Mouse (Mus musculus) heart, postnatal 0 days (tissue): ENCODE results near the gene Map2k1. TPM values are rescaled to one million over a fixed set of nuclear protein-coding genes. Genes with fewer than 3 reads are reported as not detected.
"Not testable (repeated sequence)": the region's sequence is repeated elsewhere in the genome, so short reads cannot be mapped to it uniquely, and the experiment has no call there.

ENCODE experiments used
- ATAC-seq: fragments of 200-750 bp; cut with Nextera tagmentation; 2 replicates; pipeline ENCODE4 v1.8.0; 2017; ENCODE audit warnings: low read depth, moderate number of reproducible peaks, moderate library complexity; ENCODE audit not compliant: insufficient read depth
- DNase-seq: peaks from one replicate; pipeline ENCODE4 v3.0.0-alpha.2; 2016; ENCODE audit warnings: low spot score
- H3K27ac ChIP-seq: fragments of 300-500 bp; sonication (generic); 2 replicates; pipeline ENCODE4 v1.5.1; 2014; ENCODE audit warnings: low read depth, mild to moderate bottlenecking
- H3K27me3 ChIP-seq: fragments of 300-500 bp; sonication (generic); 2 replicates; pipeline ENCODE4 v1.6.1; 2014; ENCODE audit warnings: low read length, mixed read lengths; ENCODE audit not compliant: control insufficient read depth, insufficient read depth
- H3K36me3 ChIP-seq: fragments of 300-500 bp; sonication (generic); replicated peaks from 2 replicates; pipeline ENCODE4 v1.6.1; 2014; ENCODE audit warnings: low read length, mixed read lengths; ENCODE audit not compliant: control insufficient read depth, insufficient read depth
- H3K4me1 ChIP-seq: fragments of 300-500 bp; sonication (generic); 2 replicates; pipeline ENCODE4 v1.6.1; 2014; ENCODE audit warnings: antibody characterized with exemption; ENCODE audit not compliant: control insufficient read depth, insufficient read depth
- H3K4me2 ChIP-seq: fragments of 300-500 bp; sonication (generic); 2 replicates; pipeline ENCODE4 v1.6.1; 2014; ENCODE audit warnings: low read depth, mild to moderate bottlenecking, low read length, moderate library complexity
- H3K4me3 ChIP-seq: fragments of 300-500 bp; sonication (generic); 2 replicates; pipeline ENCODE4 v1.5.1; 2014; ENCODE audit warnings: low read depth, low read length
- H3K9ac ChIP-seq: fragments of 300-500 bp; sonication (generic); replicated peaks from 2 replicates; pipeline ENCODE4 v1.6.1; 2014; ENCODE audit warnings: low read depth, low read length, mixed read lengths
- H3K9me3 ChIP-seq: fragments of 300-500 bp; sonication (generic); replicated peaks from 2 replicates; pipeline ENCODE4 v1.6.1; 2016; ENCODE audit warnings: low read length; ENCODE audit not compliant: control insufficient read depth
- CTCF ChIP-seq: IDR thresholded peaks from 2 replicates; pipeline ENCODE4 v1.5.1; 2016; ENCODE audit warnings: antibody characterized with exemption, control low read depth, low read depth
- EP300 ChIP-seq: IDR thresholded peaks from 2 replicates; pipeline ENCODE4 v1.6.1; 2016; ENCODE audit warnings: antibody characterized with exemption, low read depth
- WGBS: fragments of 180-500 bp; shearing (Covaris S2); extraction: QIAGEN DNeasy Blood & Tissue Kit; methylation state at CpG from one replicate; pipeline ENCODE4 v1.1.7; 2014; 5-methylcytosine and 5-hydroxymethylcytosine counted together
- microRNA-seq: library from miRNA; unstranded; fragments of <30 nt; microRNA quantifications from one replicate; pipeline ENCODE4, GENCODE M21; 2016
- polyA plus RNA-seq: library from polyadenylated mRNA; unstranded; fragments of >200 nt; fragmentation: Nextera tagmentation; extraction: Ambion mirVana; gene quantifications from 2 replicates; pipeline ENCODE4 v1.2.1, GENCODE M21; 2015
- total RNA-seq: library from RNA; depleted of rRNA; stranded (reverse); fragments of >200 nt; gene quantifications from 2 replicates; pipeline ENCODE4 v1.2.3, GENCODE M21; 2014; ENCODE audit warnings: low replicate concordance; rRNA removed

Map2k1 gene
- total and polyA plus RNA-seq, 2 experiments from 2014 or later = 57.7 to 110 TPM

DNA sequence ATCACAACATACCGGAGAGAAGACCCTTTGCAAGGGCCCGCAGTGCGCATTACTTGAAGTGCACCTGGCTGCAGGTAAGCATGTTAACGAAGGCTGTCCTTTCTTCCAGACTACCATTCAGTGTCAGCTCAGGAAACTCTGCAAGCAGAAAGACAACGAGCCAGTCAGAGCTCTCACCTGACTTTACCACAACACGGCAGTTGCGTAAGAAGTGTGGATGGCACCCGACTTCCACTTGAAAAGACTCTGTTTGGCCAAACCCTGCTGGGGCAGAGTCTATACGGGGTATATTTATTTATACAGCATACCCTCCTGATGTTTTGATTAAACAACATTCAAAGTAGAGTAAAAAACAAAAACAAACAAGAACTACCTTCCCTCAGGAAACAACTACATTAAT, 113.6 kb downstream of the Map2k1 start:
- 87% methylated on average over 9 of the region's 9 CpGs for WGBS
- DNase-seq = no peak
- ATAC-seq = no peak
- Histone ChIP-seq H3K4me1 (no peaks in the 10 kb centered on the region), H3K9ac (no peak overlapping the region), H3K4me3 (no peak overlapping the region), H3K27me3 (no peaks in the 10 kb centered on the region), H3K36me3 (peaks cover 25% of the 10 kb centered on the region), H3K27ac (no peak overlapping the region), H3K4me2 (no peak overlapping the region), H3K9me3 (no peaks in the 10 kb centered on the region)
- TF ChIP-seq EP300 = no peak
- no peak for TF ChIP-seq CTCF

- not testable (repeated sequence) for ATAC-seq, H3K4me3 ChIP-seq, H3K27me3 ChIP-seq, H3K9me3 ChIP-seq, H3K9ac ChIP-seq, DNase-seq, H3K4me1 ChIP-seq, H3K27ac ChIP-seq, H3K4me2 ChIP-seq
- peak; percentile 51 for TF ChIP-seq CTCF
- 4% methylated on average over 6 of the region's 6 CpGs for WGBS
- H3K36me3 ChIP-seq = peaks cover 25% of the 10 kb centered on the region
These were observed 114.5 kb downstream of the Map2k1 start for GRCm38 (mm10) chr9:64138896-64139295.

Small RNA genes within 50 kb of the gene (microRNA-seq; reads per million reads assigned to microRNA genes)
- not detected for gene Gm24106

Other genes starting within 250 kb of the Map2k1 start
- gene Smad6, start 231.6 kb downstream of the Map2k1 start, total RNA-seq = 68.4 and 93.1 TPM in 2 replicates
- 5.6 and 6.7 TPM in 2 replicates for gene Smad6, start 231.6 kb downstream of the Map2k1 start, polyA plus RNA-seq
- gene Lctl, start 136.5 kb downstream of the Map2k1 start, total RNA-seq = not detected in 2 replicates
- gene Lctl, start 136.5 kb downstream of the Map2k1 start, polyA plus RNA-seq = 0.21 TPM in 1 of 2 replicates, not detected in the other
- gene Zwilch, start 80.5 kb downstream of the Map2k1 start, total RNA-seq = 9.8 and 28.8 TPM in 2 replicates
- gene Zwilch, start 80.5 kb downstream of the Map2k1 start, polyA plus RNA-seq = 3.8 and 4.9 TPM in 2 replicates
- 667 and 760 TPM in 2 replicates for gene Rpl4, start 80.3 kb downstream of the Map2k1 start, total RNA-seq
- 537 and 545 TPM in 2 replicates for gene Rpl4, start 80.3 kb downstream of the Map2k1 start, polyA plus RNA-seq
- gene Snapc5, start 74.4 kb downstream of the Map2k1 start, total RNA-seq = 2.5 and 4.2 TPM in 2 replicates
- gene Snapc5, start 74.4 kb downstream of the Map2k1 start, polyA plus RNA-seq = 31.7 and 32.0 TPM in 2 replicates
- gene Uchl4, start 18.4 kb downstream of the Map2k1 start, total RNA-seq = not detected in 2 replicates
- 0.75 and 1.1 TPM in 2 replicates for gene Uchl4, start 18.4 kb downstream of the Map2k1 start, polyA plus RNA-seq
- gene Tipin, start 27.9 kb upstream of the Map2k1 start, total RNA-seq = 19.8 and 20.9 TPM in 2 replicates
- gene Tipin, start 27.9 kb upstream of the Map2k1 start, polyA plus RNA-seq = 54.1 and 60.7 TPM in 2 replicates
- gene Dis3l, start 87.7 kb upstream of the Map2k1 start, total RNA-seq = 11.8 and 18.9 TPM in 2 replicates
- gene Dis3l, start 87.7 kb upstream of the Map2k1 start, polyA plus RNA-seq = 11.4 and 12.9 TPM in 2 replicates
- gene Megf11, start 132.0 kb upstream of the Map2k1 start, total RNA-seq = 0.15 and 0.23 TPM in 2 replicates
- gene Megf11, start 132.0 kb upstream of the Map2k1 start, polyA plus RNA-seq = 0.18 and 0.19 TPM in 2 replicates